Mouse (Mus musculus) ovary, postnatal 36 days (tissue): ENCODE measurements at regions not wholly inside any gene's neighbourhood (a gene's known extent, or its start where the extent isn't known, plus 50 kb on each side); places are given as distances from the start of the nearest gene placed in this dataset.

Source experiments
- DNase-seq: peaks from one replicate; pipeline ENCODE4 v3.0.0; 2022; ENCODE audit warnings: low spot score, mixed read lengths

DNA sequence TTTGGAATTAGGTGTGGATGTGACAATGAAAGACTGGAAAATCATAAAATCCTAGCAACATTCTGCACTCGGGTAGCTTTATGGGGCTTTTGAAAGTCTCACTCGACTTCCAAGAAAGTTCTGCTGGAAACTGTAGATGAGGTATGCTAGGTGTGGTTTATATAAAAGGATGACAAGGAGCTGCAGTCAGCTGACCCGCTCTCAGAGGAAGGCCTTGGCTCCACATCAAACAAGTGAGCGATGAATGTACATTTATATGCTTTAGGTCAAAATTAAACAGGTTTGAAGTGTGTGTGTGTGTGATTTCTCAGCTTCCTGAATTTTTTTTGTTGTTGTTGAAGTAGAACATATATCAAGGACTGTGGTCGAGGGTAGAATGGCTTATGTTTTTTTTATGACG is 174.9 kb downstream of the 1500009L16Rik start:
- DNase-seq: no peak

DNA sequence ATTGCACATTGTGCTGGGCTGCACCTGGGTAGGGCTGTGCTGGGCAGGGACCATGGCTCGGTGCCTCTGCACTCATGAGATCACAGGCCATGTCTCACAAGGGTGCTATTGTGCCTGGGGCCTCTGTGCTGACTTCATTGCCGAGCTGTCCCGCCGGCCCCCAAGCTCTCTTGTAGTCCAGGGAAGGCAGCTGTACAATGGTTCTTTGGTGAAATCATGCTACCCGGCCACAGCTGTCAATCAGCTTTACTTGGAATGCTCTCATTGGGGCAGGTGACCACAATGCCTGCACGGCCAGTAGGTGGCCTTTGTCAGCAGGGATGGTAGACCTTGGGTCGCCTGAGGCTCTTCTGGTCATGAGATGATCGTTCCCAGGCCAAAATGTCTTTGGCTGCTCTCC is 184.1 kb downstream of the 1500009L16Rik start:
- no peak for DNase-seq

DNA sequence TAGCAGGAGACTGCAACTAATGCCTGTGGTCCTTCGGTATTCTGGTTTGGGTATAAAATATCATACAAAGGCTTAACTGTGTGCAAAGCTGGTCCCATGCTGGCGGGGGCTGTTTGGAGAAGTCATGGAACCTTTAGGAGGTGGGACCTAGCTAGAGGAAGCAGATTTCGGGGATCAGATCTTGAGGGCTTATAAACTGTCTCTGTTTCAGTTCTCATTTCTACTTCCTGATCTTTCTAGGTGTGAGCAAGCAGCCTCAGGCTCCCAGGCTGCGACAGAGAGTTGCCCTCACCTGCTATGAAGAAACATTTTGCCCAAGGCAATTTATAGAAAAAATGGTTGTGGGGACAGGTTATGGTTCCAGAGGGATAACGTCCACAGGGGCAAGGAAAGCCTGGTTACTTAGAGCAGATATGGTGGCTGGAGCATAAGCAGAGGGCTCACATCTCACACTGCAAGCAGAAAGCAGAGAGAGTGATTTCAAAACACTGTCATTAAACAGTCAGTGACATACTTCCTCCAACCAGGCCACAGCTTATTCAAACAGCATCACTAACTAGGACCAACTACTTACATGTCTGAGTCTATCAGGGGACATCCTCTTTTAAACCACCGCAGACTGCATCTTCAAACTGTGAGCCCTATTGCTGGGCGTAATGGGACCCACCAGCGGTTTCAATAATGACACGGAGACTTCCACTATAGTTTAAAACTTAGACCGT is 188.1 kb downstream of the 1500009L16Rik start:
- no peak for DNase-seq

DNA sequence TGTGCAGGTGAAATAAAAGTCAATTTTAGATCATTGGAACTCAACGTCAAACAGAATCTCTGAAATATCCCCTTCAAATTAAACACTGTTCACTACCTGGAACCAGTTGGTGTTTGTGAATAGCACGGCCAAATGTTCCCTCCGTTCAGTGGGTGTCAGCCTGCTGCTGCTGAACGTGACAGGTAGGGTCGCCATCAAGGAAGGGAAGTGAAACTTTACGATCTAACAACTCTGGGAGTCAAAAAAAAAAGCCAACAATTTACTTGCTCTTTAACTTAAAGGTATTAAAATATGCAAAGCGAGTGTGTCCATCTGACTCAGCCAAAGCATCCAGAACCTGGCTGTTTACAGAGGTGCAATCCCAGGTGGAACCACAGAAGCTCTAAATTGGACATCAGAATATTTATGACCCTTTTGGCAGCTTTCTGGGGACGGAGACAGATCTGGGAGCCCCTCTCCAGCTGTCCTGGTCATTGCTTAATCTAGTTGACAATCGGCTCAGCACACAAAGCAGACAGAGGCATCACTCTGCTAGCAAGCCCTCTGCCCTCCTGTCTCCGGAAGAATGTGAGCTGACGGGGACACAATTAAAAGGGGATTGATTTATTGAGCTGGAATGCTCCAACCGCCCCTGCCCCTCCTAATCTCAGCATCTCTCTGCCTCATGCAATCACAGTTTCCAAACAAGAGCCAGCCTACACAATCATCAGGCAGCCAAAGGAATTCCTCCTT is 191.9 kb downstream of the 1500009L16Rik start:
- no peak for DNase-seq

DNA sequence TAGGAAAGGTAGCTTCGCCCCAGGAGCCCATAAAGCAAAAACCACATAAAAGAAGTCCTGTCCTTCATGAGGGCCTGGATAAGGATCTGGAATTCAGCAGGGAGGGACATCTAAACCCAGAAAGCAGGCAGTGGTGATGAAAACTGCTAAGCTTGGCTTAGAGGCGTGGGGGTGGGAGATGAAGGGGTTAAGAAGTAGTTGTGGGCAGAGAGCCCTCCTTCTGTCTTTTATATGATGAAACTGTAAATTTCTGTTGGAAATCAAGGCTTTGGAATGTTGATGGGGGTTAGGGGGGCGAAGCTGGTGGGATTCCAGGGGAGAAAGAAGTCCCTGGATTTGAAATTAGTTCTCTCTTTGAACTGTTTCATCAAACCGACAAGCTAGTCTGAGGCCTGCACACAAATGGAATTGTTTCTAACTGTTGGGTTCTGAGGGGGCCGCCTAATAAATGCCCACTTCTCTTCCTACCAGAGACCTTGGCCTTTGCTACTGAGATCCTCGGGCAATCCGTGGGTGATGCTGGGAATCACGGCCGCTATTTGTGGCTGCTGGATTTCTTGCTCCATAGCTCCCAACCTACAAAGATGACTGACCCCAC is 192.6 kb downstream of the 1500009L16Rik start:
- no peak for DNase-seq

DNA sequence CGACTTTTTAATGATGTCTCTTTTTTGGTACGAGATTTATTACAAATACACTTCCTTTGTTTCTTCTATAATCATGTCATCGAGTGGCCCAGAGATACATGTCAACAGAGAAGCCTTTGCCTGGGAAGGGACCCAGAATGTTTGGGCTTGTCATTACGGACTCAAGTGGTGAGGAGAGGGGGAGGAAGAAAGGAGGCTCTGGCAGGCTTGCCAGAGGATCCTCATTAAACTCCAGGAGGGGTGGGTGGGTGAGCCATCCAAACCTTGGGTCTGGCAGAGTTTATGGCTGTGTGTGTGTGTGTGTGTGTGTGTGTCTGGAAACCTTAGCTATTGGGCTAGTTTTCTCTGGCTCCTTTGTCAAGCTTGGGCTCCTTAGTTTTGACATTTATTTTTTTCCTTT is 204.3 kb downstream of the 1500009L16Rik start:
- DNase-seq: no peak

DNA sequence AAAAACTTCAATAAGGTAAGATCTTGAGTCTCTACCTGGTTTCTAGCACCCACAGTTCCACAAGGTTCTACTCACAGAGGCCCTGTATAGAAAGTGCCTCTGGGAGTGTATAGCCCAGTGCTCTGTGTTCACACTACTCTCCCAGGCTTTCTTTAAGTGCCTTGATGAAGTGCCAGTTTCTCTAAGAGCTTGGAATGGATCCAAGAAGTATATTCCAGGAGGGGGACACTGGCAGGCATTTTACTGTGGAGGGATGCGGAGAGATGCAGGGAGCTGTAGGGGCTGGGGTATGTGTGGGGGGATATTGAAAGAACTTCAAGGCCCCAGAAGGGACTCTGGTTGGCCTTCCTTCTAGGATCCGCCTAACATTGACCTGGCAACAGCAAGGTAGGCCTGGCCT is 204.9 kb downstream of the 1500009L16Rik start:
- no peak for DNase-seq

DNA sequence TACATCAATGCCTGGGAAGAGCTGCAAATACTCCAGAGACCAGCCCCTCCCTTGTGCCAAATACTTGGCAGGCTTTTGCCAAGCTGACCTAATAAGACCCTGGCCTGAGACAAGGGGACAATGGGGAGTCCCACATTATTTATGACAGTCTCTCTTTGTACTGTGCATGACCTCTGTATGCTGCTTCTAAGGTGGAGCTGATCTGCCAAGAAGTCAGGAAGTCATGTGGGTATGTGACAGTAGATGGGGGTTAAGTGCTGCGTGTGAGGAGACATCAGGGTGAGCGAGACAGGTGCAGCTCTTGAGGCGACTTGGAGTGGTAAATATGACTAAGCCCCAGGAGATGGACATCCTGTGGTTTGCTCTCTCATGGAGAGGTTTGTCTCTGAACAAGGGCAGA is 209.1 kb downstream of the 1500009L16Rik start:
- no peak for DNase-seq

DNA sequence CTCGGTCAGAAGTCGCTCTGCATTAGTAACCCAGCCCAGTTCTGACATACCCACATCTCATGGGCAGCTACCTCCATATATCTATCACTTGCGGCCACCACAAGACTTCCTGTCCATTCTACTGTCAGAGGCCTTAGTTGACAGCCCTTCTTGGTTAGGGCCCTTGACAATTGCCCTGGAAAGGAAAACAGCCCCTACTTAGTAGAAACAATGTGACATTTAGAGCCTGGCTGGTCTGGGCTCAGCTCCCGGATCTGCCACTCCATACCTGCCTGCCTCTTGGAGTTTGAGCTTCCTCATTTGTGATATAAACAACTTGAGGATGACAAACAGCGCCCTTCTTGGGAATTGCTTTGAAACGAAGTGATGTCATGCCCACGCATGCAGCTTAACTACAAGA is 210.5 kb downstream of the 1500009L16Rik start:
- no peak for DNase-seq

DNA sequence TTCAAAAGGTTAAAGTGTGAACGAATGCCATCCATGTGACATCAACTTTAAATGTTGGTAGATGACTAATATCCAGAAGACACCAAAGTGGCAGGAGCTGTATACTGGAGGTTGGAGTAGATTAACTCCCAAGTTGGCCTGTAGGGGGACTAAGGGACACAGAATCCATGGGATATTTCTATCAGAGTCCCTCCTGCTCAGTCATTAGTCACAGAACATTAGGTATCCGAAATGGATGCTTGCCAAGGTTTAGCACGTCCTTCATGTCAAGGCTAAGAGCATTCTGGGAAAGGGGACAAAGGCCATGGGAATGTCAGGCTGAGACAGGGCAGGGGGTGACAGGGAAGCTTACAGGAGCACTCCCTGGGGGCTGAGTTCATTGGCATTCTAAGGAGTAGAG is 211.8 kb downstream of the 1500009L16Rik start:
- DNase-seq: no peak

DNA sequence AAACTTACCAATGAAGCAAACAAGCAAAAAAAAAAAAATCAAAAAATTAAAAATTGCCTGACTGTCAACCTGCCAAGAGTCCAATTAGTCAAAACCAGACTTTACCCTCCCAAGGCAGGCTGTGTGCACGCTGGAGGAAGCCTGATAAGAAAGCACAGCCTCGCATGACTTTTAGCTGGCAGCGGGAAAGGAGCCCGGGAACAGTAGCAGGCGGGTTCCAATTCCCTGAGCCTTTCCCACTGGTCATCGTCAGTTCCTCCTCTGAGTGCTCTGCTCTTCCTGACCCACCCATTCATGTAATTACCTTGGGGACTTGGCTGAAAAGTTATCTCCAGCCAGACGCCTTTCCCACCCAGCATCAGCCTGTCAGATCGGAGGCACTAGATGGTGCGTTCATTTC is 214.5 kb downstream of the 1500009L16Rik start:
- DNase-seq: no peak

DNA sequence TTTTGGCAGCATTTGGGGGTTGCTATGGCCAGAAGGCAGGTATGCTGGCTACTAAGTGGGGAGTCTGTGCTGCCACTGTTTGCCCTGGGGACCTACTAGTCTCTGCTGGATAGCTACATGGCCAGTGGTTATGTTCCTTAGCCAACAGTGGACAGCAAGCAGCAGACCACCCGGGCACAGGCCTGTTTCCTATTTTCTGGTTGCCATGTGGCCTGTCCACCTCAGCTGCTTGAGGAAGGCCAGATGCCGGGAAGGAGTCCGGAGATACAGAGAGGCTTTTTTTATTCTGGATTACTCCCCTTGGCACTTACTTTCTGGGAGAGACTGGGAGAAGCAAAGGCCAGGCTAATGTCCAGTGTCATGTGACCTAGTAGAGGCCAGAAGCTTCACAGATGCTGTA is 219.4 kb downstream of the 1500009L16Rik start:
- DNase-seq: no peak

DNA sequence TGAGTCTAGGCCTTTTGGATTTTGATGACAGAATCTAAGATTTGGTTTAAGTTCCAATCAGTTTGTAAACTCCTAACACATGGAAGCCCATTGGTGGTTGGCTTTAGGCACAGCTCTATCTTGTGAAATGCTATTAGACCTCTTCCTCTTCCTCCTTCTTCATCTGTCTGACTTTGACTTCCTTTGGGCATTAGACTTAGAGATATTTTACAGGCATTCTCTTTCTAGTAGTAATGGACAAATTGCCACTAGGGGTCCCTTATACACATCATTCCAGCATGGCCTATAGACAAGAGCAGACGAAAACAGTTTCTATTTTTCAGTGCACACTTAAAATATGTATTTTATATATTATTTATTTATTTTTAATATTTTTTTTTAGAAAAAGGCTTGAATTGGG is 221.5 kb downstream of the 1500009L16Rik start:
- DNase-seq: no peak

DNA sequence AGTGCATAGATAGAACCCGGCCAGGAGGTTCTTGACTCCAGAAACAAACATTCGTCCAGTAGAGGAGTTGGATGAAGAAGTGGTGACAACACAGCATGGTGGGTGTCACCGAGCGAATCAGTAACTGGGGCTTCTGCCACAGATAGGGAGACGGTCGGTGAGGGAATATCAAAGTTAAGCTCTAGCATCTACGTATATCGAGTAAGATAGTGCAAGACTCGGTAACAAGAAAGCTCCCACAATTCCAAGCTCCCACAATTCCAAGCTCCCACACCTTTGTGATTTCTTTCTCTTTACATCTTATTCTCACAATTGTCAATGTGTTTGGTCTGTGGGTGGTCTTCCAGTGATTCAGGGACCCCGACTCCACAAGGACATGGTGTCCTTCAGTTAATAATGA is 222.2 kb downstream of the 1500009L16Rik start:
- no peak for DNase-seq

DNA sequence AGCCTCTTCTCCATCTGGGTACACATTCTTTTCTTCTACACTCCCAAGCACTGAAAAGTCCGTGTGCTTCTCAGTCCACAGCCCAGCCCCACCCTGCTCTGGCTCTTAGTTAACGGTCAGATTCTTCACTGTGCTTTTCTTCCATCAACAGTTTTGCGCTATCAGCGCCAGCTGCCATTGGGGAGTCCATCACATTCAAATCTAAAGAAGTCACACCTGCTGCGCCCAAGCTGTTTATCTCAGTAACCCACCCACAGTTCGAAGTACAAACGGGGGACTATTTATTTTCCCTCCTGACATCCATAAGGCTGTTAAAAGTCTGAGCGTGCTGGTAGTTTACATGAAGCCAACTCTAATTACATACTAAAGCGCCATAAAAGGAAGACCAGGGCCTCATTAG is 222.8 kb downstream of the 1500009L16Rik start:
- no peak for DNase-seq

DNA sequence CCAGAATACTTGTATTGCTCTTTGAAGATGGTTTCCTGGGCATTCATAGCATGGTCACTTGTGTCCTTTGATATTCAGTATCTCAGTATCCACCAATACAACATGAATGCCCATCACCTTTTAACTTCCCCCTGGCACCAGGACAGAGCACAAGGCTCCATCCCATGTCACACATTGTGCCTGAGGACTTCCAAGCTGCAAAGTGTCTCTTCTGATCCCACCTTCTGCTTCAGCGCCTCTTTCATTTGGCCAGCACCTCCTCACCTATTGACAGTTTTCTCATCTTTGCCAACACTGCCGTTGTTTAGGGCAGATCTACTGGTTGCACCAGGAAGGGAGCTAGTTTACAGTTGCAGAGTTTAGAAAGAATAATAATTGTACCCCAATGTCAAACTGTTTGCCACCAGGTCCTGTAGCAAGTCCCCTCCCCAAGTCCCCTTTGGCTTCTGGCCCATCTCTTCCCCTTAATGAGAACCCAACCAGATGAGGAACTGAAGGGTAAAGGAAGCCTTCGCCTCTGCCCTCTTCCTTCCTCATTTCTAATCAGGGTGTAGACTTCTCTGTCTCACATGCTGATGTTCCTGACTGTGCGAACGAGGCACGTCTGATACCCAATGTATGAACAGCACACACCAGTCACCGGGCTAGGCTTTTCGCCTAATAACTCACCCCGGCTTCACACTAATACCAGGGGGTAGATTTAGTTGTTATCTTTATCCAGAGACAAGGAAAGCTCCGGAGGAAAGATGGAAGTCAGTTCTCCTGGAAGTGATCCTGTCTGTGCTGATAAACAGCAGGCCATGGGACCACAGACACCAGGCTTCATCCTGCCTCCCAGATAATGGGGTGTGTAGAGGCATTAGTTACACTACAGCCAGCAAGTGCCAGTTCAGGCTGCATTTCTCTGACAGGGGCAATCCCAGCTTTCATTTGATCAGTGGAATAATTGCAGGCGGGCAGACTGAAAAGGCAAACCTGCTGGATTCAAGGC is 223.8 kb downstream of the 1500009L16Rik start:
- no peak for DNase-seq

DNA sequence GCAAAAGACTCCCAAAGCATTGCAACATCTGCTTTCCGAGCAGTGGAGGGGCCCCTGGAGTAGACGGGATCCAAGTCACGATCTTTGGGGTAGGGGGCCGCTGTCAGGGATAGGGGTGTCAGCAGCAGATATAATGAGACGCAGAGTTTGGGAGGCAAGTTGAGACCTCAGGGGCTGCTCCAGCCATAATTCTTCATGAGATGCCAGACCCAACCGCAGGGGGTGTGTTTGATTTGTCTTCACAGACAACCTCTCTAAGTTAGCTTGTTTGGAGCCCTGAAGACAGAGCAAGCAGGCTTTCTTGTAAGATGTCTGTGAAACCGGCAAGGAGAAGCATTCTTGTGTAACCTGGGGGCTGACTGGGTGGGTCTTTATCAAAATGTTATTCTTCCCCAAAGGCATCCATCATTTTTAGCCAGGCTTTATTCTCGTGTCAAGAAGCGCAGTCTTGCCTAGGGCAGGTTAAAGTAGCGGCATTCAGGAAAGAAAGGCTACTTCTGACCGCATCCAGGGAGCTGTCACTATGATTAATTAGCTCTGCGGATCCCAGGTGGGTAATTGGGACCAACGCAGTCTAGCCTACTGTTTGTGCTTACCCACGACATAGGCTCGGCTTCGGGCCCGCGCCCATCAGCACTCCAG is 234.6 kb downstream of the 1500009L16Rik start:
- no peak for DNase-seq

DNA sequence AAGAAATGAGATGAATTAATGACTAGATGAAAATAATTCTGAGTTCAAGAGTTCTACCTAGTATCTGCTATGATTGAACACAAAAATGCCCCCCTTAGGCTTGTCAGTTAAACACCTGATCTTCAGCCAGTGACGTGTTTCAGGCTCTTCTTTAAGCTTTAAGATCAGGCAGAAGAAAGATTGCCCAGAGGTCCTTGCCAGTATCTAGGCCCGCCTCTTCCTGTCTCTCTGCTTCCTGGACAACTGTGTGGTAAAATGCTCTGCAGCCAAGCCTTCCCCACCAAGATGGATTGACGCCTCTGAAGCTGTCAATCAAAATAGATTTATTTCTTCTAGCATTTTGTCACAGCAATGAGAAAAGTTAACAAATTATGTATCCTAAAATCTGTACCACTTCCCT is 235.7 kb downstream of the 1500009L16Rik start:
- no peak for DNase-seq

DNA sequence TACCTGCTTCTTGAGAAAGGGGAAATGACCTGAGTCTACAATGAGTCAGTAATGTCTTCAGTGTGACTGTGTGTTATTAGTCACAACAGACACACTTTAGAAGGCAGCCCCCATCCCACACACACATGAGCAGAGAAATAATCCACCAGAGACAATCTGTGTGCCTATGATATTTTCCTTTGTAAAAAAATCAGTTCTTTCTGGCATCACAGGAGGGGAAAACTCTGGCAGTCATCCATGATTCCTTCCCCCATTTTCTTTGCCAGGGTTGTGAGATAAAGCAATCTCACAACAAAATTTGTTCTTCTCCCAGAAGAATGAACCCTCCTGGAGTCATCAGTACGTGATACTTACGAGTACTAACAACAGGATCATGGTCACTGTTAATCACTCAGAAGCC is 236.2 kb downstream of the 1500009L16Rik start:
- DNase-seq: no peak

DNA sequence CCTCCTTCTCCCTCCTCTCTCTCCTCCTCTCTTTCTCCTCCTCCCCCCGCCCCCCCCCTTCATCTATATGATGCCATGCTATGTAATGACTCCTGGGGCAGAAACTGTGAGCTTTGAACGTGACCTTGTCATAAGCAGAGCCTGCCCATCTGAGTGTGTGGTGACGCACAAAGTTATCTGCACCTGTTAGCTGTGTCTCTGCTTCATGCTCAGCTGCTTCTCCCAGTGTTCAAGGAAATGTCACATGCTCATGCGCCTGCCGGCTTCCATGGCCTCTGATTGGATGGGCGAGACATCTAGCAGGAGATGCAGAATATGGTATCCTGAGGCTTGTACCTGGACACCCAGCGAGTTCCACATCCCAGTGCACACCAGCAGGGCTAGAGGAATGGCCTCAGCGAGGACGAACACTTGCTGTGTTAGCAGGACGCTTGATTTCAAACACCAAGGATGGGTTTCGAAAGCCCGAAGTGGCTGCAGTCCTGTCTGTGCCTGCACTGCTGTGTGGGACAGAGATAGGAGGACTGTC is 240.6 kb downstream of the 1500009L16Rik start:
- DNase-seq: no peak
